Mouse (Mus musculus): ENCODE results near the gene Gm35134. TPM values are rescaled to one million over a fixed set of nuclear protein-coding genes. Genes with fewer than 3 reads are reported as not detected.
"Not testable (repeated sequence)": the region's sequence is repeated elsewhere in the genome, so short reads cannot be mapped to it uniquely, and the experiment has no call there.

Gm35134 gene
- polyA plus RNA-seq (2016; fragmentation: Nextera tagmentation; extraction: Ambion mirVana): not detected in 2 replicates

- not testable (repeated sequence) for H3K4me2 ChIP-seq (replicated peaks); H3K9ac ChIP-seq; H3K36me3 ChIP-seq; H3K9me3 ChIP-seq; H3K27ac ChIP-seq; ATAC-seq (ENCODE audit: low FRiP score, low read depth); H3K4me3 ChIP-seq; H3K27me3 ChIP-seq (replicated peaks); H3K4me1 ChIP-seq
- WGBS: no CpG with 5 or more reads among the region's 7 CpGs
Observed at GRCm38 (mm10) chrY:19112707-19113106, at the start of gene Gm35134. Gene Gm35134, plus strand, starts transcription at chrY:19113007.

Data from neural tube, embryonic 12.5 days (tissue).